Mouse (Mus musculus): ENCODE measurements around the gene Atxn7l3. TPM values are rescaled to one million over a fixed set of nuclear protein-coding genes. Genes with fewer than 3 reads are reported as not detected.

Gene Atxn7l3
- polyA plus RNA-seq, 1 experiment from 2014 or later = 10.9 TPM

DNA sequence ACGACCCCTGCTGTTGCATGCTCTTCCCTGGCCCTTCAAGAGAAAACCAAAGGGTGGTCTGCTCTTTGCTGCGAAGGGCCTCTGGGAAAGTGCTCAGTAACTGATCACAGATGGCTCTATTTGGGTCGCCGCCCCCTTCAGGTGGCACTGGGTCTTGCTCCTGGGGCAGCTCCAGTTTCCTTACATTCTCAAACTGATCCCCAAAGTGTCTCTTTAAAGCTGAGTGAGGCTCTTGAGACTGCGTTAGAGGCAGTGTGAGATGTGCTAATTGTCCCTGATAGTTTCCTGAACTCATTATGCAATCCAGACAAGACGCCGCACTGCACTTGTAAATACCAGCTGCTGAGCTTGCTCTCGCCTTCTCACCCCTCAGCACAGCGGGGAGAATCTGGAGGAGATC is 38.9 kb downstream of the Atxn7l3 start:
- no peak for ATAC-seq (ENCODE audit: insufficient number of reproducible peaks, low FRiP score)
- Histone ChIP-seq H3K9me3 (replicated peaks) (no peaks in the 10 kb centered on the region), H3K4me1 (replicated peaks) (peaks cover 34% of the 10 kb centered on the region), H3K4me3 (no peak overlapping the region), H3K27ac (ENCODE audit: poor library complexity, severe bottlenecking) (no peak overlapping the region), H3K27me3 (replicated peaks) (no peaks in the 10 kb centered on the region), H3K4me2 (no peak overlapping the region), H3K9ac (0 out of 2 replicates have a peak overlapping the region, but pooled peaks have one; percentile 23), H3K36me3 (peaks cover 51% of the 10 kb centered on the region)
- 42% methylated on average over 9 of the region's 9 CpGs for WGBS

DNA sequence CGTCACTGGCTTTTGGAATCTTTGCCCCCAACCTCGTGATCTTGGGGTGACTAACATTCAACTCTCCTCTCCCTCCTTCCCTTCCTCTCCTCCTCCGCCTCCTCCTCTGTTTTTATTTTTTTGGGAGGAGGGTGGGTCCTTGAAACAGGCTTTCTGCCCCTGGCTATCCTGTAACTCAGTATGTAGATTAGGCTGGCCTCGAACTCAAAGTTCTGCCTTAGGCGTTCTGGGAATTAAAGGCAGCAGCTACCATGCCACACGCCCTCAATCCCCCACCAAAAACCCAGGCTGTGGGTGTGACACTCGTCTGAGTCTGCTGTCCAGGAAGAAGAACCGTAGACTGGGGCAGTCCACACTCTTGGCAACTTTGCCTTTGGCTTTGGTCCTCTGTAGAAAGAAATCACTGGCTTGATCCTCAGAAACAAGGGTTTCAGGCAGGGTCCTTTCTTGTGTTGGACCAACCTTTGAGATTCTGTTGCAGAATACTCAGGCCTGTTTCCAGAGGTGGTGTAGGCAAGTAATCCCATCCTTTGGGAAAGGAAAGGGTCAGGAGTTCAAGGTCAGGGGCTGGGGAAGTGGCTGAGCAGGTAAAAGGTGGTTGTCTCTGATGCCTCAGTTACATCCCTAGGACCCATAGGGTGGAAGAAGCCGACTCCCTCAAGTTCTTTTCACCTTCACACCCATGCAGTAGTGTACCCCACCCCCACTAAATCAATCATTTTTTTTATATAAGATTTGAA is 46.9 kb downstream of the Atxn7l3 start:
- Histone ChIP-seq H3K4me1 (replicated peaks) (peaks cover 39% of the 10 kb centered on the region), H3K4me3 (peak overlapping the region; percentile 90), H3K36me3 (peaks cover 16% of the 10 kb centered on the region), H3K9me3 (replicated peaks) (no peaks in the 10 kb centered on the region), H3K4me2 (peak overlapping the region; percentile 98), H3K27ac (ENCODE audit: poor library complexity, severe bottlenecking) (no peak overlapping the region), H3K9ac (peak overlapping the region; percentile 93), H3K27me3 (replicated peaks) (no peaks in the 10 kb centered on the region)
- 12% methylated on average over 9 of the region's 9 CpGs for WGBS
- ATAC-seq (ENCODE audit: insufficient number of reproducible peaks, low FRiP score) = no peak

DNA sequence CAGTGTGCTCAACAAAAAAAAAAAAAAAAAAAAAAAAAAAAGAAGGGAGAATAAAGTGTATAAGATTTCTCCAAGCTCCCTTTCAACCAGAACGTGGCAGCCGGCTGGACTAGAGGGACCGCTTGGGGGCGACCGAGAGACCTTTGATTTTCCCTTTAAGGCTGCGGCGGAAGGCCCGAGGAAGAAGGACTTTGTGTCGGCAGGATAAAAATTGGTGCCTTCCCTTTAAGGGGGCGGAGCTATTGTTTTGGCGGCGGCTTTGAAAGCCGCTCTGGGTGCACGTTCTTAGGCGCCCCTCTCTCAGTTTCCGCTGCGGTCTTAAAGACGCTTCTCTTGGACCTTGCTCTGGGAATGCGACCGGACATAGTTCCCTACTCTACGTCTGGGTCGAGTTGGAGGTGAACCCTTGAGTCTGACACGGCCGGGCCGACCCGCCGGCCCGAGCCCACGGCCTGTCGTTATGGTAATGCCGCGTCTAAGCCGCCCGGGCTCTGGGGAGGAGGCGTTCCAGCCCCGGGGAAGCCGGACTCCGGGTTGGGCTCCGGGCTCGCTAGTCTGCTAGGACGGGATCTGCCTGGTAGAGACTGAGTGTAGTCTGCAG is 47.7 kb downstream of the Atxn7l3 start, which contains the start of gene BC030867:
BC030867 (plus strand) TSS at position 253 of the 601 bp plus-strand sequence.
- Histone ChIP-seq H3K9me3 (replicated peaks) (no peaks in the 10 kb centered on the region), H3K4me1 (replicated peaks) (peaks cover 31% of the 10 kb centered on the region), H3K27me3 (replicated peaks) (no peaks in the 10 kb centered on the region), H3K4me2 (peak within 1 kb of the TSS; percentile 98), H3K27ac (ENCODE audit: poor library complexity, severe bottlenecking) (peak within 1 kb of the TSS; percentile 54; the same call in 1 of the 2 replicates), H3K4me3 (peak within 1 kb of the TSS; percentile 90), H3K9ac (peak within 1 kb of the TSS; percentile 93), H3K36me3 (peaks cover 16% of the 10 kb centered on the region)
- peak; percentile 56 for ATAC-seq (ENCODE audit: insufficient number of reproducible peaks, low FRiP score)
- WGBS = under 1% methylated on average over 41 of the region's 41 CpGs

DNA sequence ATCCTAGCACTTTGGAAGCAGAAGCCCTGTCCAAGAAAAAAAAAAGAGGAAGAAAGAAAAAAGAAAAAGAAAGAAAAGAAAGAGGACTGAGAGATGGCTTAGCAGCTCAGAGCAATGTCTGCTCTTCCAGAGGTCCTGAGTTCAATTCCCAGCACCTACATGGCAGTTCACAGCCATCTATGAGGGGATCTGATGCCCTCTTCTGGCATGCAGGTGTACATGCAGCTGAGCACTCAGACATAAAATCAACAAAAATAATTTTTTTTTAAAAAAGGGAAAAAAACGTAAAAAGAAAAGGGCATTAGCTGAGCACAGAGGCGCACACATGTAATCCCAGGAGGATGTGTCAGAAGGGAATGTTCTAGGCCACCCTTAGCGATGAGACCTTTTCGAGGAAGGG is 49.6 kb downstream of the Atxn7l3 start:
- ATAC-seq (ENCODE audit: insufficient number of reproducible peaks, low FRiP score) = no peak
- 85% methylated on average over 4 of the region's 4 CpGs for WGBS
- no peak overlapping the region for H3K27ac ChIP-seq (ENCODE audit: poor library complexity, severe bottlenecking)
- peaks cover 9% of the 10 kb centered on the region for H3K36me3 ChIP-seq
- H3K27me3 ChIP-seq (replicated peaks) = no peaks in the 10 kb centered on the region
- no peak overlapping the region for H3K4me3 ChIP-seq
- H3K9ac ChIP-seq = no peak overlapping the region
- peaks cover 28% of the 10 kb centered on the region for H3K4me1 ChIP-seq (replicated peaks)
- H3K4me2 ChIP-seq = no peak overlapping the region
- 0 out of 2 replicates have a peak, but pooled peaks cover 1% of the 10 kb centered on the region for H3K9me3 ChIP-seq (replicated peaks)

DNA sequence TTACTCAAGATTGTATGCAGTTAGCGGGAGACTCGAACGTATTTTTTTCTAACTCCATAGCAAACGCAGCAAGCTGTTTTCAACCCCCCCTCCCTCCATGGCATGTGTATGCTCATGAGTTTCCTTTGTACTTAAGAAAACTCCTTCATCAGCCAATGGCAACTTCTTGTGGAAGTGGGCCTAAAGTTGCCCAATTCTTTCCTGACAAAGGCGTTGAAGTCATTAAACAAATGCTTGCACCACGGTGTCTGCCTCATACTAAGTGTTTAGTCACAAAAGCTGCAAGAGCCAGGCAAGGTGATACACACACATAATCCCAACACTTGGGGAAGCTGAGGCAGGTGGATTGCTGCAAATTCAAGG is 50.2 kb downstream of the Atxn7l3 start:
- Histone ChIP-seq H3K36me3 (peaks cover 5% of the 10 kb centered on the region), H3K9ac (no peak overlapping the region), H3K4me3 (no peak overlapping the region), H3K9me3 (replicated peaks) (0 out of 2 replicates have a peak, but pooled peaks cover 3% of the 10 kb centered on the region), H3K4me2 (no peak overlapping the region), H3K4me1 (replicated peaks) (peaks cover 28% of the 10 kb centered on the region), H3K27me3 (replicated peaks) (no peaks in the 10 kb centered on the region), H3K27ac (ENCODE audit: poor library complexity, severe bottlenecking) (no peak overlapping the region)
- 86% methylated on average over 6 of the region's 6 CpGs for WGBS
- ATAC-seq (ENCODE audit: insufficient number of reproducible peaks, low FRiP score) = no peak

DNA sequence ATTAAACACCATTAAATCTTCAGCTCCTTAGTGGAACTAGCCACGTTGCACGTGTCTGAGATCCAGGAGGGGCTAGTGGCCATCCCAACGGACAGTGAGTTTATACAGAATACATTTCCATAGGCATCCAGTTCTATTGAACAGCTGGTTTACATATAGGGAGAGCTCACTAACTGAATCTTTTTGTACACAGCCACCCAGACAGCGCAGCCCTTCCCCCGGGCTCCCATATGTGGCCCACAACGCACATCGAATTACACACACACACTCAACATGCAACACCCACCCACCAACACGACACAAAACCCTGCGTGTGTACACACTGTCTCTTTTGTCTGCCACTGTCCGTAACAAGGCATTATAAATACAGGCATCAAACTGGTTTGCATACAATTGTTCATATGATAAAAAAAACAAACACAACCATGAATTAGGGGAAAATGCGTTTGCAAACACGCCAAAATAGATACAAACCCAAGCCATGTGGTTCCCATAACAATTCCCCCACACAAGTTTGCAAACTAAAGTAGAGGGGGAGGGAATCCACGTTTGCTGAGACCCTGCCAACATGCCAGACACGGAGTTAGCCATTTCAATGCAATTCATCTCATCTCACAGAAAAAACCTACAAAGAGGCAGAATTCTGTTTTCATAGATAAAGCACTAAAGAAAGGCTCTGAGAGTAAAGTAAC is 50.7 kb downstream of the Atxn7l3 start:
- Histone ChIP-seq H3K27ac (ENCODE audit: poor library complexity, severe bottlenecking) (no peak overlapping the region), H3K9ac (peak overlapping the region; percentile 43), H3K36me3 (no peaks in the 10 kb centered on the region; the same call in 1 of the 2 replicates), H3K27me3 (replicated peaks) (no peaks in the 10 kb centered on the region), H3K9me3 (replicated peaks) (0 out of 2 replicates have a peak, but pooled peaks cover 3% of the 10 kb centered on the region), H3K4me2 (peak overlapping the region; percentile 67), H3K4me3 (peak overlapping the region; percentile 33), H3K4me1 (replicated peaks) (peaks cover 28% of the 10 kb centered on the region)
- ATAC-seq (ENCODE audit: insufficient number of reproducible peaks, low FRiP score) = no peak
- 62% methylated on average over 14 of the region's 14 CpGs for WGBS

DNA sequence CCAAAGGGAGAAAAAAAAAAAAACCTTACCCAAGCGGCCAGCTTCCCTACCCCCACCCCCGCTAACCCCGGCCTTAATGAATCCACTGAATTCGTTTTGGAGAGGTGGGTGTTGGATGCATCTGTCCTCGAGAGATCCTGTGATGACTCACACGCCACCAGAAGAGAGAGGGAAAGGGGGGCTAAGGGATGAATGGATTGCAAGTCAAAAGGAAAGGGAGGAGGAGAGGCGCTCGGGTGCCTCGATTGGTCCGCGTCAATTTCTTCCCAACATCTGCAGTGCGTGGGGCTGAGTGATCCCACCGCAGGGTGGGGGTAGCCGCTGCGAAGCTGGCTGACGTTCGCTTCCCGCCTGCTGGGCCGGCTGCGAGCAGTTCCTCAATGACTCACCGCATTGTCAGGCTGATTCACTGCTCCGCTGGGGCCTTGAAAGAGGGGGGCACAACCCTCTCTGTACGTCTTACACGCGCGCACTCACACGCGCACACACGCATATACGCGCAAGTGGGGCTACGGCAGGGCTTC is 51.4 kb downstream of the Atxn7l3 start:
- H3K4me1 ChIP-seq (replicated peaks) = peaks cover 28% of the 10 kb centered on the region
- WGBS = 2% methylated on average over 32 of the region's 32 CpGs
- H3K27me3 ChIP-seq (replicated peaks) = no peaks in the 10 kb centered on the region
- no peak overlapping the region for H3K27ac ChIP-seq (ENCODE audit: poor library complexity, severe bottlenecking)
- peak; percentile 64; the same call in 1 of the 2 replicates for ATAC-seq (ENCODE audit: insufficient number of reproducible peaks, low FRiP score)
- peak overlapping the region; percentile 43 for H3K9ac ChIP-seq
- H3K4me2 ChIP-seq = peak overlapping the region; percentile 67
- H3K36me3 ChIP-seq = no peaks in the 10 kb centered on the region
- peak overlapping the region; percentile 33 for H3K4me3 ChIP-seq
- H3K9me3 ChIP-seq (replicated peaks) = 0 out of 2 replicates have a peak, but pooled peaks cover 3% of the 10 kb centered on the region

DNA sequence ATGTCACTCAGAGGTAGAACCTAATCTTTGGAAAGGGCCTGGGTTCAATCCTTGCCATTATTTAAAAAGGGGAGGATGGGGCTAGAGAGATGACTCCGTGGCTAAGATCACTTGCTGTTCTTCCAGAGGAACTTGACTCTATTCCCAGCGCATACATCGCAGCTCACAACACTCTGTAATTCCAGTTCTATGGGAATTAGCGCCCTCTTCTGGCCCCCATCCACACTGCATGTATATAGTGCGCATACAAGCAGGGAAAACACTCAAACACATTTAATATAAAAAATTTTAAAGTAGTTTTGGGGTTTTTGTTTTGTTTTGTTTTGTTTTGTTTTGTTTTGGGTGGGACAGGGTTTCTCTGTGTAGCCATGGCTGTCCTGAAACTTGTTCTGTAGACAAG is 54.6 kb downstream of the Atxn7l3 start:
- Histone ChIP-seq H3K4me2 (no peak overlapping the region), H3K4me1 (replicated peaks) (peaks cover 13% of the 10 kb centered on the region), H3K27ac (ENCODE audit: poor library complexity, severe bottlenecking) (no peak overlapping the region), H3K4me3 (no peak overlapping the region), H3K36me3 (no peaks in the 10 kb centered on the region), H3K9me3 (replicated peaks) (0 out of 2 replicates have a peak, but pooled peaks cover 3% of the 10 kb centered on the region), H3K9ac (no peak overlapping the region), H3K27me3 (replicated peaks) (no peaks in the 10 kb centered on the region)
- ATAC-seq (ENCODE audit: insufficient number of reproducible peaks, low FRiP score) = no peak
- WGBS = 55% methylated on average over 5 of the region's 5 CpGs

DNA sequence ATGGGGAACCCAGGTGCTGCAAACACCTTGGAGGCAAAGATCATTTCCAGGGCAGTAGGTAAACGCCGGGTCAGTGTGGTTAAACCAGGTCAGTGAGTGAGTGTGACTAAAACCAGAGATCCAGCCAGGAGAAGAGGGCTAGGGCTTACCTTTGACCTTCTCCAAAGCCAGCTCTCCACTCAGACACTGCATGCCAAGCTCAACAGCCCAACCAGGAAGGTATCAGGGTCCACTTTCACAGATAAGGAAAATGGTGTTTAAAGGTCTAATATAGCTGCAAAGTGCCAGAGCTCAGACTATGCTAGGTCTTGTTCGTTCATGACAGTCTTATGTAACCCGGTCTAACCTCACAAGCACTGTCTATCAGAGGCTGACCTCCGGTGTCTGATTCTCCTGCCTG is 55.2 kb downstream of the Atxn7l3 start:
- ATAC-seq (ENCODE audit: insufficient number of reproducible peaks, low FRiP score) = no peak
- H3K9me3 ChIP-seq (replicated peaks) = 0 out of 2 replicates have a peak, but pooled peaks cover 3% of the 10 kb centered on the region
- H3K9ac ChIP-seq = no peak overlapping the region
- H3K27me3 ChIP-seq (replicated peaks) = no peaks in the 10 kb centered on the region
- no peak overlapping the region for H3K4me3 ChIP-seq
- peaks cover 13% of the 10 kb centered on the region for H3K4me1 ChIP-seq (replicated peaks)
- H3K36me3 ChIP-seq = no peaks in the 10 kb centered on the region
- no peak overlapping the region for H3K27ac ChIP-seq (ENCODE audit: poor library complexity, severe bottlenecking)
- WGBS = 60% methylated on average over 5 of the region's 5 CpGs
- H3K4me2 ChIP-seq = no peak overlapping the region

DNA sequence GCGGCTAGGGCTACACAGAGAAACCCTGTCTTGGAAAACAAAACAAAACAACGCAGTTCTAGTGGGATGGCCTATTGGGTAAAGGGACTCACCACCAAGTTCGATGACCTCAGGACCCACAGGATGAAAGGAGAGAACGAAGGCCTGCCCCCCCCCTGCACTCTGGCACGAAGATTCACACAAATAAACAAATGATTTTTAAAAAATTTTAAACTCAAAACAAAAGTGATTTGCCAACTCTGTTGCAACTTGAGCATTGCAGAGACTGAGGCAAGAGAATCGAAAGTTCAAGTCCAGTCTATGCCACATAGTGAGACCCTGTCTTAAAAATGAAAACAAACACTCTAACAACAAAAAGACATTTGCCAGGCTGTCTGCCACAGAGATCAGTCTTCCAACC is 55.8 kb downstream of the Atxn7l3 start:
- WGBS = 86% methylated on average over 6 of the region's 6 CpGs
- ATAC-seq (ENCODE audit: insufficient number of reproducible peaks, low FRiP score) = no peak

More for the DNA sequence above, 55.8 kb downstream of the Atxn7l3 start:
- H3K4me3 ChIP-seq = no peak overlapping the region
- 0 out of 2 replicates have a peak, but pooled peaks cover 3% of the 10 kb centered on the region for H3K9me3 ChIP-seq (replicated peaks)
- H3K27me3 ChIP-seq (replicated peaks) = no peaks in the 10 kb centered on the region
- peaks cover 11% of the 10 kb centered on the region for H3K4me1 ChIP-seq (replicated peaks)
- no peak overlapping the region for H3K27ac ChIP-seq (ENCODE audit: poor library complexity, severe bottlenecking)
- no peak overlapping the region for H3K9ac ChIP-seq
- no peak overlapping the region for H3K4me2 ChIP-seq
- no peaks in the 10 kb centered on the region for H3K36me3 ChIP-seq
